Mouse (Mus musculus): ENCODE data around the gene Dnajc11. TPM values are rescaled to one million over a fixed set of nuclear protein-coding genes. Genes with fewer than 3 reads are reported as not detected.

Dnajc11 gene
- polyA plus RNA-seq, 1 experiment from 2014 or later, result 73.8 TPM

DNA sequence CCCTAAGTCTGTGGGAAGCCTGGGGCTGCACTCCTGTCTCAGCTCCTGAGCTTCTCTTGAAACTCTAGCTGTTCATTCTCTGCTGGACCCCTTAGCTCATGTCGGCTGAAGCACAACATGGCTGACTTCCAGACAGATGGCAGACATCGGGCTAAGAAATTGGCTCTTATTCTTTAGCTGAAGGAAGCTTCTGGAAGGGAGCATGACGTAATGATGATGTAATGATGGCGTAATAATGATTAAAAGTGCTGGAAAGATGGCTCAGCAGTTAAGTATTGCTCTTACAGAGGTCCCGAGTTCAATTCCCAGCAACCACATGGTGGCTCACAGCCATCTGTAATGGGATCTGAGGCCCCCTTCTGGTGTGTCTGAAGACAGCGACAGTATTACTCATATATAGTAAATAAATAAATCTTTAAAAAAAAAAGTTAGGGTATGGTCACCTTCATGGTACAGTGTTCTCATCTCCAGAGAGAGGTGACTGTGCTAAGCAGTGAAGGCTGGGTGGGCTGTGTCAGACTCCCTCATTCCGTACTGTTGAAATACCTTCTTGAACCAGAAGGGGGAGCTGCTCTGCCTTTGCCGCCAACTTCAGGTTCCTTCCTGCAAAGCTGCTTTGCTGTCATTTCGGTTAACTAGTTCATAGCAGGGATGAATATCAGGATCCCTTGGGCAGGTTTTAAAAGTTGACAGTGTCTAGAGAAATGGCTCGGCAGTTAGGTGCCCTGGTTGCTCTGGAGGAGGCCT lies 38.9 kb downstream of the Dnajc11 start:
- peaks cover 18% of the 10 kb centered on the region; the same call in 1 of the 2 replicates for H3K36me3 ChIP-seq (ENCODE audit: control insufficient read depth, insufficient read depth, low read length)
- no peaks in the 10 kb centered on the region for H3K4me1 ChIP-seq (replicated peaks; ENCODE audit: control insufficient read depth, insufficient read depth, low read length)
- no peaks in the 10 kb centered on the region for H3K9me3 ChIP-seq (ENCODE audit: control insufficient read depth, low read length)
- no peak overlapping the region for H3K4me3 ChIP-seq (ENCODE audit: low read depth, low read length)
- H3K9ac ChIP-seq (ENCODE audit: low read depth, low read length), result no peak overlapping the region
- no peaks in the 10 kb centered on the region for H3K27me3 ChIP-seq (ENCODE audit: control insufficient read depth, insufficient read depth, low read length)
- DNase-seq (ENCODE audit: low spot score), result peak; percentile 74
- ATAC-seq (ENCODE audit: low FRiP score), result no peak
- no peak overlapping the region for H3K27ac ChIP-seq (ENCODE audit: low read depth, low read length)
- no peak overlapping the region for H3K4me2 ChIP-seq (replicated peaks; ENCODE audit: low read depth, low read length)
- 73% methylated on average over 10 of the region's 10 CpGs for WGBS

DNA sequence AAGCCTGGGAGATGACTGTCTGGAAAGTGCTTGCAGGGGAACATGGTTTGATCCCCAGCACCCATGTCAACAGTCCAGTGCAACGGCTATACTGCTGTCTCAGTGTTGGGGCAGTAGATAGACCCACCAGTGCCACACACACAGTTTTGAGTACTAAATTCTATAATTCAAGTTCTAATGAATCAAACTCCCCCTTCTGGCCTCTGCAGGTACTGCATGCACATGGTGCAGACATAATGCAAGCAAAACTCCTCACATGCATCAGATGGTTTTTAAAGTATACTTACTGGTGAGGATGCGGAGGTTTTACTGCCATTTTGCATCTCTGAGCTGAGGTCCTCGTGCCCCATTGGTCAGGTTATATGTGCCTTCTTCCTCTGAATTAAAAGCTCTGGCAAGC lies 42.0 kb downstream of the Dnajc11 start:
- DNase-seq (ENCODE audit: low spot score) (peak; percentile 53), ATAC-seq (ENCODE audit: low FRiP score) (no peak)
- Histone ChIP-seq H3K36me3 (ENCODE audit: control insufficient read depth, insufficient read depth, low read length) (peaks cover 14% of the 10 kb centered on the region), H3K9me3 (ENCODE audit: control insufficient read depth, low read length) (no peaks in the 10 kb centered on the region), H3K27me3 (ENCODE audit: control insufficient read depth, insufficient read depth, low read length) (no peaks in the 10 kb centered on the region), H3K9ac (ENCODE audit: low read depth, low read length) (no peak overlapping the region), H3K27ac (ENCODE audit: low read depth, low read length) (no peak overlapping the region), H3K4me1 (replicated peaks; ENCODE audit: control insufficient read depth, insufficient read depth, low read length) (no peaks in the 10 kb centered on the region), H3K4me3 (ENCODE audit: low read depth, low read length) (no peak overlapping the region), H3K4me2 (replicated peaks; ENCODE audit: low read depth, low read length) (no peak overlapping the region)
- WGBS, result 93% methylated on average over 3 of the region's 3 CpGs

DNA sequence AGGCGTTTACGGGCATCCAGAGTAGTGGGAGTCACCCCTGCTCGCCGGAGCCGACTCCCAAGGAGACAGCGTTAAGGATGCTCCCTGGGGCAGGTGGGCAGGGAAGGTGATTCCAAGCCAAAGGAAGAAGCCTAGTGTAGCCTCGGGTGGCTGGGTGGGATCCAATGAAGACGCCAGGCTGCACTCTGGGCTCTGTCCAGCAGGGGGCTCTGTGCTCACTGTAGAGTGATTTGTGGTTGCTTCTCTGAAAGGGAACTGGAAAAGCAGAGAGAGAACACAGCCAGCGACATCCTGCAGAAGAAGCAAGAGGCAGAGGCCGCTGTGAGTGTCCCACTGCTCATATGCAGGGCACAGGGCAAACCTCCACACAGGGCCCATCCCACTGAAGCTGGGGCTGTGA lies 44.3 kb downstream of the Dnajc11 start:
- H3K27ac ChIP-seq (ENCODE audit: low read depth, low read length), result no peak overlapping the region
- H3K27me3 ChIP-seq (ENCODE audit: control insufficient read depth, insufficient read depth, low read length), result no peaks in the 10 kb centered on the region
- H3K9me3 ChIP-seq (ENCODE audit: control insufficient read depth, low read length), result no peaks in the 10 kb centered on the region
- DNase-seq (ENCODE audit: low spot score) (peak; percentile 94), ATAC-seq (ENCODE audit: low FRiP score) (no peak)
- 44% methylated on average over 10 of the region's 10 CpGs for WGBS
- H3K9ac ChIP-seq (ENCODE audit: low read depth, low read length), result no peak overlapping the region
- H3K4me2 ChIP-seq (replicated peaks; ENCODE audit: low read depth, low read length), result no peak overlapping the region
- no peaks in the 10 kb centered on the region for H3K4me1 ChIP-seq (replicated peaks; ENCODE audit: control insufficient read depth, insufficient read depth, low read length)
- no peak overlapping the region for H3K4me3 ChIP-seq (ENCODE audit: low read depth, low read length)
- H3K36me3 ChIP-seq (ENCODE audit: control insufficient read depth, insufficient read depth, low read length), result peaks cover 11% of the 10 kb centered on the region

DNA sequence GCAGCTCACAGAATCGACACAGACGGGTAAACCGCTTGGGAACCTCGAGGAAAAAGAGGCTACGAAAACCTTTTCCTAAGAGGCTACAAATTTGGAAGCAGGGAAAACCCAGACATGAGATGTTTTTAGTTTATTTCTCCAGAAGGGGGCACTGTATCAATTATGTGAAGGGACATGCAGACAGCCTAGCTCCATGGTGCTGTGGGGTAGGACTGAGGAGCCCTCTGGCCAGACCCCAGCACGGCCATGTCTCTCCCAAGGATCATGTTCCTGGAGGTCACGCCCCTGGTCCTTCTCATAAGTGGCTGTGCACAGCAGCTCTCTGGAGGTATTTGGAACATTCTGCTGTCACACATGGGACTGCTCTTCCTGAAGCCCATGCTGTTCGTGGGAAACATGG lies 47.2 kb downstream of the Dnajc11 start:
- H3K4me1 ChIP-seq (replicated peaks; ENCODE audit: control insufficient read depth, insufficient read depth, low read length), result no peaks in the 10 kb centered on the region
- 82% methylated on average over 8 of the region's 8 CpGs for WGBS
- DNase-seq (ENCODE audit: low spot score), result no peak
- H3K4me3 ChIP-seq (ENCODE audit: low read depth, low read length), result no peak overlapping the region
- no peaks in the 10 kb centered on the region for H3K9me3 ChIP-seq (ENCODE audit: control insufficient read depth, low read length)
- H3K4me2 ChIP-seq (replicated peaks; ENCODE audit: low read depth, low read length), result no peak overlapping the region
- no peak overlapping the region for H3K9ac ChIP-seq (ENCODE audit: low read depth, low read length)
- no peak overlapping the region for H3K27ac ChIP-seq (ENCODE audit: low read depth, low read length)
- no peak for ATAC-seq (ENCODE audit: low FRiP score)
- peaks cover 2% of the 10 kb centered on the region; the same call in 1 of the 2 replicates for H3K36me3 ChIP-seq (ENCODE audit: control insufficient read depth, insufficient read depth, low read length)
- no peaks in the 10 kb centered on the region for H3K27me3 ChIP-seq (ENCODE audit: control insufficient read depth, insufficient read depth, low read length)

DNA sequence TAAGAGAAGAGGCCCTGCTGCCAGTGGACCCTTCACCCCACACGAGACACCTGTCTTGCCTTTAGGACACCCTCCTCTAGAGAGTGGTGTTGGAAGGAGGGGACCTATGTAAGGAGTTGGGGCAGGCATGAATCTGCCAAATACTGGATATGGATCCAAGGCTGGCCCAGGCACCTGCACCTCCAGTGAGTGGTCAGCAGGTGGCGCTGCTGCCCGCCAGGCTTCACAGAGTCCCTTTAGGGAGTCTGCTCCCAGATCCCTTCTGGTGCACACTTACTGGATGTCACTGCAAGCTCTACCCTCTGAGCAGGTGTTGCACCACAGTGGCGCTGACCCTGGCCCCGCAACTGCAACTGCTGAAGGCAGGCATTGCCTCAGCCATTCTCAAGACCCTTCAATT lies 47.9 kb downstream of the Dnajc11 start:
- Histone ChIP-seq H3K4me2 (replicated peaks; ENCODE audit: low read depth, low read length) (no peak overlapping the region), H3K4me3 (ENCODE audit: low read depth, low read length) (no peak overlapping the region), H3K36me3 (ENCODE audit: control insufficient read depth, insufficient read depth, low read length) (peaks cover 2% of the 10 kb centered on the region; the same call in 1 of the 2 replicates), H3K27me3 (ENCODE audit: control insufficient read depth, insufficient read depth, low read length) (no peaks in the 10 kb centered on the region), H3K9me3 (ENCODE audit: control insufficient read depth, low read length) (no peaks in the 10 kb centered on the region), H3K9ac (ENCODE audit: low read depth, low read length) (no peak overlapping the region), H3K27ac (ENCODE audit: low read depth, low read length) (no peak overlapping the region), H3K4me1 (replicated peaks; ENCODE audit: control insufficient read depth, insufficient read depth, low read length) (no peaks in the 10 kb centered on the region)
- 15% methylated on average over 5 of the region's 5 CpGs for WGBS
- peak; percentile 89 for DNase-seq (ENCODE audit: low spot score)
- ATAC-seq (ENCODE audit: low FRiP score), result peak; percentile 68

DNA sequence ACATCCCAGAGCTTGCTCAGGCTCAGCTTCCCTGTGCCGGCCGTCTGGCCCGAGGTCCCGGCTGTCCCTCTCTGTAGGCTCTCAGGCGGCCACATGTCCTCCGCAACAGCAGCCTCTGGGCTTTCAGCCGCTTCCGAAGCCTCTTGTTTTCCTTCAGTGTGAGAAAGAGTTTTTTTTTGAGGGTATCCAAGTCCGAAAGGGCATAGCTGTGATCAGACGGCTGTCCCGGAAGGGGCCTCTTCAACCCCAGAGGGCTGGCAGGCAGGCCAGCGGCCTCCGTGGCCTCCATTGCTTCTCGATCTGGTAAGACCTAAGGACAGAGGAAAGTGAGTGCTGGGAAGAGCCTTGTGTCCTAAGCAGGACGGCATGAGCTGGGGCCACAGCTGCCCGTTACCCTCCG lies 49.6 kb downstream of the Dnajc11 start:
- H3K36me3 ChIP-seq (ENCODE audit: control insufficient read depth, insufficient read depth, low read length), result peaks cover 2% of the 10 kb centered on the region; the same call in 1 of the 2 replicates

DNA sequence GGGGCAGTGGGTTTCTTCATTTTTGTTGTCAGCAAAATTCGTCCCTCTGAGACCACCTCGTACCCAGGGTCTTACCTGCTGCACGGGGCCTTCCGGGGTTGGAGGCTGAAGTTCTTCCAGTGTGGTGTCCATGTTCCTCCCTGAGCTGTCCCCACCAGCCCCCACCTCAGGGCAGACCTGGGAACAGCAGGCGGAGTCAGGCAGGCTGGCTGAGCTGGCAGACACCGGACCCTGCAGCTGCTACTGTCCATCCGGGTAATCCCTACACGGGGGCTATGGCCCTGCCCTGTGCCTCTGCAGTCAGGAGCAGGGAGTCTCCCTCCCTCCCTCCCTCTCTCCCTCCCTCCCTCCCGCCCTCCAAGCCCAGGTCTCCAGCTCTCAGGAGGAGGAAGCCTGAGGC lies 50.1 kb downstream of the Dnajc11 start:
- WGBS, result 27% methylated on average over 8 of the region's 9 CpGs
- peaks cover 2% of the 10 kb centered on the region; the same call in 1 of the 2 replicates for H3K36me3 ChIP-seq (ENCODE audit: control insufficient read depth, insufficient read depth, low read length)
- no peak for DNase-seq (ENCODE audit: low spot score)
- ATAC-seq (ENCODE audit: low FRiP score), result peak; percentile 26; the same call in 1 of the 2 replicates
- no peak overlapping the region for H3K4me3 ChIP-seq (ENCODE audit: low read depth, low read length)
- H3K9me3 ChIP-seq (ENCODE audit: control insufficient read depth, low read length), result no peaks in the 10 kb centered on the region
- no peak overlapping the region for H3K27ac ChIP-seq (ENCODE audit: low read depth, low read length)
- H3K4me1 ChIP-seq (replicated peaks; ENCODE audit: control insufficient read depth, insufficient read depth, low read length), result peaks cover 3% of the 10 kb centered on the region; the same call in 1 of the 2 replicates
- H3K9ac ChIP-seq (ENCODE audit: low read depth, low read length), result no peak overlapping the region
- H3K27me3 ChIP-seq (ENCODE audit: control insufficient read depth, insufficient read depth, low read length), result no peaks in the 10 kb centered on the region
- H3K4me2 ChIP-seq (replicated peaks; ENCODE audit: low read depth, low read length), result no peak overlapping the region

More for the DNA sequence above, 49.6 kb downstream of the Dnajc11 start:
- no peak overlapping the region for H3K4me3 ChIP-seq (ENCODE audit: low read depth, low read length)
- peaks cover 2% of the 10 kb centered on the region; the same call in 1 of the 2 replicates for H3K4me1 ChIP-seq (replicated peaks; ENCODE audit: control insufficient read depth, insufficient read depth, low read length)
- H3K9ac ChIP-seq (ENCODE audit: low read depth, low read length), result no peak overlapping the region
- H3K27ac ChIP-seq (ENCODE audit: low read depth, low read length), result no peak overlapping the region
- ATAC-seq (ENCODE audit: low FRiP score) (no peak), DNase-seq (ENCODE audit: low spot score) (no peak)
- H3K4me2 ChIP-seq (replicated peaks; ENCODE audit: low read depth, low read length), result no peak overlapping the region
- 62% methylated on average over 17 of the region's 17 CpGs for WGBS
- no peaks in the 10 kb centered on the region for H3K27me3 ChIP-seq (ENCODE audit: control insufficient read depth, insufficient read depth, low read length)
- no peaks in the 10 kb centered on the region for H3K9me3 ChIP-seq (ENCODE audit: control insufficient read depth, low read length)

DNA sequence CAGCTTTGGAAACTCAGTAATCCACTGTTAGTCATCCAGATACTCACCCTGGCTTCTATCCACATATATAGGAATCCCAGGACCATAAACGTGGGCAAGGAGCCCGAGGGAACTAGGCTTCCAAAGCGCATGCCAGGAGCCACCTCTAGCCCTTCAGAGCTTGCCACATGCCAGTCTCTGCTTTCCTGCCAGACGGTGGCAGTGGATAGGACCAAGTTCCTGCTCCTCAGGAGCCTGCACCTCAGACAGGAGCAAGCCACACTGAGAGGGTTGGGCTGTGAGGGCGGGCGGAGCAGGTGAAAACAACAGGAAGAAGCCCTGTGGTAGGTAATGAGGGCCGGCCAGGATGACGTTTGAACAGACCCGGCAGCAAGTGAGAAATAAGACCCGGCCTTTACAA lies 52.4 kb downstream of the Dnajc11 start:
- Histone ChIP-seq H3K27me3 (ENCODE audit: control insufficient read depth, insufficient read depth, low read length) (no peaks in the 10 kb centered on the region), H3K27ac (ENCODE audit: low read depth, low read length) (no peak overlapping the region), H3K9ac (ENCODE audit: low read depth, low read length) (no peak overlapping the region), H3K9me3 (ENCODE audit: control insufficient read depth, low read length) (no peaks in the 10 kb centered on the region), H3K36me3 (ENCODE audit: control insufficient read depth, insufficient read depth, low read length) (peaks cover 4% of the 10 kb centered on the region; the same call in 1 of the 2 replicates), H3K4me2 (replicated peaks; ENCODE audit: low read depth, low read length) (no peak overlapping the region), H3K4me1 (replicated peaks; ENCODE audit: control insufficient read depth, insufficient read depth, low read length) (peaks cover 6% of the 10 kb centered on the region), H3K4me3 (ENCODE audit: low read depth, low read length) (no peak overlapping the region)
- 41% methylated on average over 10 of the region's 10 CpGs for WGBS
- DNase-seq (ENCODE audit: low spot score) (no peak), ATAC-seq (ENCODE audit: low FRiP score) (no peak)

DNA sequence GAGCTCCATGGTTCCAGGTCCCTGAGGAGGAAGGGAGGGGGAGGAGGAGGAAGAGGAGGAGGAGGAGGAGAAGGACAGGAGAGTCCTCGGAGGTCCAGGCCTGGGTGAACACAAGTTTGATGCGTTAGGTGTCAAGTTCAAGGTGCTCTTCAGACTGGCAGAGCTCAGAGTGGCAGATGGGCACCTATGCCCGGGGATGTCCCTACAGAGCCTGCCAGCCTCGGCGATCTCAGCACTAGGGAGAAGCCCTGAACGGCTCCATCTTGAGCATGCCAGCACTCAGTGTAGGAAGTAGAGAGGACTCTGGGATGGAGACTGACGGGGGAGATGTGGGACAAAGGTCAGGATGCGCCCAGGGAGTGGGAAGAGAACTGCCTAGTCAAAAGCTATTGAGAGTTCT lies 53.2 kb downstream of the Dnajc11 start:
- no peak for ATAC-seq (ENCODE audit: low FRiP score)
- Histone ChIP-seq H3K9ac (ENCODE audit: low read depth, low read length) (no peak overlapping the region), H3K36me3 (ENCODE audit: control insufficient read depth, insufficient read depth, low read length) (peaks cover 9% of the 10 kb centered on the region; the same call in 1 of the 2 replicates), H3K9me3 (ENCODE audit: control insufficient read depth, low read length) (no peaks in the 10 kb centered on the region), H3K27me3 (ENCODE audit: control insufficient read depth, insufficient read depth, low read length) (no peaks in the 10 kb centered on the region), H3K4me1 (replicated peaks; ENCODE audit: control insufficient read depth, insufficient read depth, low read length) (peaks cover 6% of the 10 kb centered on the region), H3K4me2 (replicated peaks; ENCODE audit: low read depth, low read length) (no peak overlapping the region), H3K4me3 (ENCODE audit: low read depth, low read length) (no peak overlapping the region), H3K27ac (ENCODE audit: low read depth, low read length) (no peak overlapping the region)
- WGBS, result 65% methylated on average over 8 of the region's 8 CpGs
- DNase-seq (ENCODE audit: low spot score), result no peak
